ENCODE assay signal across 26 mouse cellular contexts in genomic region chr4:34959477-34959876, GRCm38 (mm10).
DNase-seq lines count a peak whose midpoint lies in the region; ATAC-seq and TF ChIP-seq lines count a peak whose summit lies in the region.
"Had no signal": no experiment of that assay in that cellular context is flagged by ENCODE, and none has a peak within 500 bp of the region (broad histone marks: within the 10 kb centered on the region; RNA-seq: fewer than 3 reads in every experiment).

No protein-coding gene starts in this region.

- H3K36me3 ChIP-seq in heart, embryonic 12.5 days = no peaks in the 10 kb centered on the region
- no peaks in the 10 kb centered on the region for H3K36me3 ChIP-seq in lung, postnatal 0 days (ENCODE audit: insufficient read depth, low read length)
- H3K36me3 ChIP-seq: embryonic facial prominence, embryonic 10.5 days; embryonic facial prominence, embryonic 13.5 days; forebrain, embryonic 12.5 days; forebrain, embryonic 15.5 days; heart, embryonic 13.5 days had no signal

- 75% methylated on average over 6 of the region's 6 CpGs for WGBS in heart, embryonic 12.5 days
- WGBS in lung, postnatal 0 days = 82% methylated on average over 6 of the region's 6 CpGs

- H3K9ac ChIP-seq in heart, embryonic 12.5 days = no peak overlapping the region
- no peak overlapping the region for H3K9ac ChIP-seq in lung, postnatal 0 days (replicated peaks; ENCODE audit: low read depth)
- H3K9ac ChIP-seq: embryonic facial prominence, embryonic 13.5 days; forebrain, embryonic 12.5 days; forebrain, embryonic 15.5 days; heart, embryonic 13.5 days; hindbrain, embryonic 14.5 days had no signal

- H3K4me1 ChIP-seq in heart, embryonic 12.5 days (replicated peaks) = 0 out of 2 replicates have a peak, but pooled peaks cover 4% of the 10 kb centered on the region
- H3K4me1 ChIP-seq in lung, postnatal 0 days (ENCODE audit: insufficient read depth, low read depth, low read length) = 0 out of 2 replicates have a peak, but pooled peaks cover 7% of the 10 kb centered on the region
- H3K4me1 ChIP-seq: embryonic facial prominence, embryonic 13.5 days; forebrain, embryonic 15.5 days had no signal

- no peak overlapping the region for H3K27ac ChIP-seq in heart, embryonic 12.5 days (ENCODE audit: poor library complexity, severe bottlenecking)
- H3K27ac ChIP-seq in lung, postnatal 0 days (ENCODE audit: low read length) = no peak overlapping the region
- H3K27ac ChIP-seq: embryonic facial prominence, embryonic 10.5 days; embryonic facial prominence, embryonic 13.5 days; forebrain, embryonic 12.5 days; forebrain, embryonic 15.5 days; heart, embryonic 13.5 days; hindbrain, embryonic 14.5 days had no signal

- no peaks in the 10 kb centered on the region for H3K9me3 ChIP-seq in heart, embryonic 12.5 days (replicated peaks)
- no peaks in the 10 kb centered on the region for H3K9me3 ChIP-seq in lung, postnatal 0 days (ENCODE audit: low read length)
- H3K9me3 ChIP-seq: embryonic facial prominence, embryonic 10.5 days; embryonic facial prominence, embryonic 13.5 days; forebrain, embryonic 12.5 days; forebrain, embryonic 15.5 days; heart, embryonic 13.5 days had no signal

- no peak overlapping the region for H3K4me2 ChIP-seq in heart, embryonic 12.5 days
- H3K4me2 ChIP-seq in lung, postnatal 0 days (replicated peaks; ENCODE audit: low read depth, low read length) = no peak overlapping the region
- H3K4me2 ChIP-seq: embryonic facial prominence, embryonic 13.5 days; forebrain, embryonic 12.5 days; forebrain, embryonic 15.5 days; heart, embryonic 13.5 days; hindbrain, embryonic 14.5 days had no signal

- TF ChIP-seq EP300 in lung, postnatal 0 days (IDR thresholded peaks at IDR 0.05) = no peak

- intact Hi-C loops in gastrocnemius, postnatal 14 days (cut with DNase I; ENCODE audit: low total_unique reads) = no loop called here

- ATAC-seq in heart, embryonic 12.5 days (ENCODE audit: insufficient number of reproducible peaks, low FRiP score) = no peak
- no peak for ATAC-seq in lung, postnatal 0 days
- ATAC-seq: activated CD4-positive, CD25-positive, alpha-beta regulatory T cell, adult 4 months had no signal

- peak; percentile 93 for DNase-seq in heart, adult 11 months
- DNase-seq in lung, adult 18-20 months = peak; percentile 33 to 43
- DNase-seq in lung, postnatal 10 days = no peak
- DNase-seq in lung, postnatal 4 days = peak; percentile 35 to 47
- DNase-seq in lung, postnatal 0 days (ENCODE audit: low spot score) = no peak
- DNase-seq in monocyte, adult 2 months (ENCODE audit: low read depth in 1 of 2, low spot score in 2 of 2) = peak; percentile 33
- DNase-seq in gastrocnemius, postnatal 14 days = no peak
- DNase-seq: adrenal gland, adult 8-10 months; adrenal gland, postnatal 25 days; cerebellum, adult 11-12 months; cerebellum, adult 8-10 months; cerebellum, postnatal 10 days; cerebellum, postnatal 36 days; embryo, embryonic 11 days; gastrocnemius, postnatal 36 days; heart, postnatal 14 days; heart, postnatal 4 days had no signal

- H3K4me3 ChIP-seq in heart, embryonic 12.5 days = no peak overlapping the region
- no peak overlapping the region for H3K4me3 ChIP-seq in lung, postnatal 0 days (ENCODE audit: low read depth, low read length)
- H3K4me3 ChIP-seq: embryonic facial prominence, embryonic 10.5 days; embryonic facial prominence, embryonic 13.5 days; erythroblast, embryonic 14.5 days; forebrain, embryonic 12.5 days; forebrain, embryonic 15.5 days; heart, embryonic 13.5 days had no signal

- no peak for TF ChIP-seq CTCF in lung, postnatal 0 days (IDR thresholded peaks at IDR 0.05)

- no peaks in the 10 kb centered on the region for H3K27me3 ChIP-seq in heart, embryonic 12.5 days (replicated peaks)
- H3K27me3 ChIP-seq in lung, postnatal 0 days (replicated peaks; ENCODE audit: insufficient read depth, low read length) = no peaks in the 10 kb centered on the region
- H3K27me3 ChIP-seq: forebrain, embryonic 12.5 days; forebrain, embryonic 15.5 days had no signal

Comparison
In these comparisons a context has a peak if more than half of its experiments do, and no peak if none do; other contexts are left out.
1. DNase-seq: peak in heart, adult 11 months (single experiment), lung, adult 18-20 months (2 of 2), lung, postnatal 4 days (2 of 2) and monocyte, adult 2 months (2 of 2); none in lung, postnatal 10 days (single experiment), lung, postnatal 0 days (single experiment) and gastrocnemius, postnatal 14 days (single experiment).